Mouse (Mus musculus) forebrain, embryonic 12.5 days (tissue): ENCODE results near the gene Kcnn1. TPM values are rescaled to one million over a fixed set of nuclear protein-coding genes. Genes with fewer than 3 reads are reported as not detected.

Experiments used
- ATAC-seq: fragments of 200-750 bp; cut with Nextera tagmentation; 2 replicates; pipeline ENCODE4 v1.8.0; 2017; ENCODE audit warnings: moderate TSS enrichment; ENCODE audit not compliant: low FRiP score
- H3K27ac ChIP-seq: fragments of 300-500 bp; sonication (generic); 2 replicates; pipeline ENCODE4 v1.5.1; 2016; ENCODE audit warnings: mild to moderate bottlenecking
- H3K27me3 ChIP-seq: fragments of 300-500 bp; sonication (generic); 2 replicates; pipeline ENCODE4 v1.6.1; 2016; ENCODE audit warnings: mild to moderate bottlenecking
- H3K36me3 ChIP-seq: fragments of 300-500 bp; sonication (generic); replicated peaks from 2 replicates; pipeline ENCODE4 v1.6.1; 2016; ENCODE audit warnings: mild to moderate bottlenecking
- H3K4me1 ChIP-seq: fragments of 300-500 bp; sonication (generic); 2 replicates; pipeline ENCODE4 v1.6.1; 2016
- H3K4me2 ChIP-seq: fragments of 300-500 bp; sonication (generic); 2 replicates; pipeline ENCODE4 v1.6.1; 2016; ENCODE audit warnings: mild to moderate bottlenecking, moderate library complexity
- H3K4me3 ChIP-seq: fragments of 300-500 bp; sonication (generic); replicated peaks from 2 replicates; pipeline ENCODE4 v1.5.1; 2016; ENCODE audit warnings: mild to moderate bottlenecking
- H3K9ac ChIP-seq: fragments of 300-500 bp; sonication (generic); 2 replicates; pipeline ENCODE4 v1.6.1; 2016; ENCODE audit warnings: mild to moderate bottlenecking
- H3K9me3 ChIP-seq: fragments of 300-500 bp; sonication (generic); 2 replicates; pipeline ENCODE4 v1.6.1; 2016
- WGBS: fragments of 180-500 bp; shearing (Covaris S2); methylation state at CpG from one replicate; pipeline ENCODE4 v1.1.7; 2016; 5-methylcytosine and 5-hydroxymethylcytosine counted together
- microRNA-seq: library from miRNA; unstranded; fragments of <30 nt; microRNA quantifications from one replicate; pipeline ENCODE4, GENCODE M21; 2017
- polyA plus RNA-seq: library from polyadenylated mRNA; unstranded; fragments of >200 nt; fragmentation: Nextera tagmentation; extraction: Ambion mirVana; gene quantifications from 2 replicates; pipeline ENCODE4 v1.2.1, GENCODE M21; 2016

Kcnn1 gene
- polyA plus RNA-seq, 1 experiment from 2014 or later: 14.4 TPM

DNA sequence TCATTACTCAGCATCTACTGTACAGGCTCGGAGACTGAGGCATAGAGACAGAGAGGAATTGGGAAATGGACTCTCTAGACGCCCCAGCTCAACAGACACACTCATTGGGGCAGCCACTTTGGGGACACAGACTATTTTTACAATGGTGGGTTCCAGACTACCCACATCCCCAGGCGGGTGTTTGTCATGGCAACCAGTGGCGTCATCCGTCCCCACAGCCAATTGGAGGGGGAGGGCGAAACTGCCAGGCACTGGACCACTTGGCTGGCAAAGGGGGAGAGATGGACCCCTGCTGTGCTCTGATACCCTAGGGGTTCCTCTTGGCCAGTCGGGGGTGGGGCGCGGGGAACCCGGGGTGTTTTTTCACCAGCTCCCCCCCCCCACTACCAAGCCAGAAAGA lies 62.4 kb downstream of the Kcnn1 start:
- no peak overlapping the region for H3K27ac ChIP-seq
- no peak overlapping the region for H3K4me3 ChIP-seq
- no peak overlapping the region for H3K9ac ChIP-seq
- WGBS: 55% methylated on average over 10 of the region's 10 CpGs
- no peaks in the 10 kb centered on the region for H3K9me3 ChIP-seq
- peaks cover 42% of the 10 kb centered on the region for H3K4me1 ChIP-seq
- no peak for ATAC-seq
- peaks cover 87% of the 10 kb centered on the region for H3K27me3 ChIP-seq
- no peak overlapping the region for H3K4me2 ChIP-seq
- no peaks in the 10 kb centered on the region for H3K36me3 ChIP-seq

DNA sequence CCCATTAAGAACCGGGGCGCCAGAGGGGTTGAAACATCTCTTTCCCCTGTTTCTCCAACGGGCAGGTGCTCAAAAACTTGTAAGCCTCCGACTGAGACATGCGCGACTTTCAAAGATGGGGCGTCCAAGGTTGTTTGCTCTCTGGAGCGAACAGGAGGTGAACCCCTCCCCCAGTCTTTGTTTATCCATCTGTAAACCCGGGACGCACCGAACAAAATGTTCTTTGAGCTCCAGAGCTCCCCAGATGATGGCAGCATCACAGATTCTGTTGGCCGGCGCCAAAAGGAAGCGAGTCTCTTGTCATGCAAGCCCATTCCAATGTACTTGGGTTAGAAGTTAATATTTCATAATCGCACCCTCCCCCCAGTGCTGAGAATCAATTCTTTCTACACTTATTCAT lies 64.8 kb downstream of the Kcnn1 start:
- no peaks in the 10 kb centered on the region for H3K9me3 ChIP-seq
- H3K27ac ChIP-seq: no peak overlapping the region
- H3K27me3 ChIP-seq: peaks cover 74% of the 10 kb centered on the region
- H3K4me2 ChIP-seq: peak overlapping the region; percentile 85
- no peak overlapping the region for H3K9ac ChIP-seq
- no peaks in the 10 kb centered on the region for H3K36me3 ChIP-seq
- peak overlapping the region; percentile 58 for H3K4me3 ChIP-seq
- peaks cover 36% of the 10 kb centered on the region for H3K4me1 ChIP-seq
- no peak for ATAC-seq
- 13% methylated on average over 15 of the region's 15 CpGs for WGBS

DNA sequence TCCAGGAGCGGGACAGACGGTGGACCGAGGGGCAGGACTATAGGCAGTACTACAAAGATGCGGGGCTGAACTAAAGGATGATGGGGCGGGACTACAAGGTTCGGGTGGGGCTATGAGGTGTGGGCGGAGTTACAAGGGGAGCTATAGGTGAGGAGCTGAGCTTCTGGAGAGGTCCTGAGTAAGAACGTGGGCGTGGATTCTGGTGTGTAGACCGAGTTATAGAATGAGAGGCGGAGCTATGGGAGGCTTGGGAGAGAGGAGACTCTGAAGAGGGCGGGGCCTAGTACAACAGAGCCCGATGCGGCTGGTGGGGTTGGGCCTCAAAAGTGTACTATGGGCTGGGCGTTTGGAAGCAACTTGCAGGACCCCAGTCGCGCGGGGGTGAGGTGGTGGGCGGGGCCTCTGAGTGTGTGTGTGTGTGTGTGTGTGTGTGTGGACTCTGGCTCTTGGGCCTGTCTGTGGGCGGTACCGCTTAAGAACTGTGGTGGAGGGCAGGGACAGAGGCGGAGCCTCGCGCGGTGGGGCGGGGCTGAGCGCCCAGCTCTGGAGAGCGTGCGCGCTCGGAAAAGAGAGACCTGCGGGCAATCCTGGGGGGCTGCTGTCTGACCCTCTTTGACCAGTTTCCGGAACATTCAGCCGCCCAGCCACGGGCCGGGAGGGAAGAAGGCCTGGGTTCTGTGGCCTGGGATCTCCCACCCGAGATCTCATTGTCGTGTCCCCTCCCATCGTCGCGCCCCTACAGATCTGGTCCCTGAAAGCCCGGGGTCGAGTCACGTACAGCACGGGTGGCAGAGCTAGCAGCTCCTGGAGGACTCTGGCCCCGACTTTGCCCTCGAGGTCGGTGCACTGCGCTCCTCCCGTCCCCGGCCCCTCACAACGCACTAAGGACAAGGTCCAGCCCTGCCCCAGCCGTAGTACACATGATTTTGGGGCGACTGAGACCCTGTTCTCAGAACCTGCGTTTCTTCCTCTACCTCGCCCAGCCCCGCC lies 65.7 kb downstream of the Kcnn1 start:
- Histone ChIP-seq H3K27me3 (peaks cover 65% of the 10 kb centered on the region), H3K9ac (peak overlapping the region; percentile 68), H3K27ac (peak overlapping the region; percentile 8), H3K9me3 (no peaks in the 10 kb centered on the region), H3K4me3 (peak overlapping the region; percentile 58), H3K36me3 (no peaks in the 10 kb centered on the region), H3K4me1 (peaks cover 44% of the 10 kb centered on the region), H3K4me2 (peak overlapping the region; percentile 85)
- WGBS: under 1% methylated on average over 52 of the region's 57 CpGs
- ATAC-seq: peak; percentile 85

DNA sequence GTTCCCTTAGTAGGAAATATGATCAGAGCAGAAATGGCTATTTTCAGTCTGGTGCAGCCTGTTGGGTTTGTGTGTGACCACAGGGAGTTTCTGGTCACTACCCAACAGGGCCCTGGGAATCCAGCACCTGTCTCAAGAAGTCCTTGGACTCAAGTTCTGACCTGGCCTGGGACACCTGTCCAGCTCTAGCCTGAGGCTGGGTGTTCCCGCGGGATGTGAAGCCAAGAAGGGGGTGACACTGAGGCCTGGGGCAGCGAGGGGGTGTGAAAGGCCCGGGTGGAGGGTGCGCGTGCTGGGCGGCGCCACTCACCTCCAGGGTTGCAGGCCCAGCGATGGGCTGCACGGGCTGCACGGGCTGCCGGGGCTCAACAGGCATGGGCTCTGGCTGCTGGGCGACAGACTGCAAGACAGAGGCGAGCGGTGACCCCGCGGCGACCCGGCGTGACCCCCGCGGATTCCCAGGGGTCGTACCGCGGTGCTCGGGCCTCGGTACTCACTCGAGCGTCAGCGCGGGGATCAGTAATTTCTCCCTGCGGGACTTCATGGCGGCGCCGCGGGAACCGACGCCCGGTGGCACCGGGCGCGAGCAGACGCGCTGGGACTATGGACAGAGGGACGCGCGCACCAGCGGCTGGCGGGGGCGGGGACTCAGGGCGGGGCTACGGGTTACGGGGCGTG lies 66.5 kb downstream of the Kcnn1 start:
- H3K4me3 ChIP-seq: peak overlapping the region; percentile 58
- no peaks in the 10 kb centered on the region for H3K9me3 ChIP-seq
- H3K27ac ChIP-seq: peak overlapping the region; percentile 8
- peak overlapping the region; percentile 68 for H3K9ac ChIP-seq
- ATAC-seq: peak; percentile 1
- H3K36me3 ChIP-seq: no peaks in the 10 kb centered on the region
- H3K4me2 ChIP-seq: peak overlapping the region; percentile 85
- peaks cover 51% of the 10 kb centered on the region for H3K4me1 ChIP-seq
- peaks cover 57% of the 10 kb centered on the region for H3K27me3 ChIP-seq
- 1% methylated on average over 54 of the region's 54 CpGs for WGBS

DNA sequence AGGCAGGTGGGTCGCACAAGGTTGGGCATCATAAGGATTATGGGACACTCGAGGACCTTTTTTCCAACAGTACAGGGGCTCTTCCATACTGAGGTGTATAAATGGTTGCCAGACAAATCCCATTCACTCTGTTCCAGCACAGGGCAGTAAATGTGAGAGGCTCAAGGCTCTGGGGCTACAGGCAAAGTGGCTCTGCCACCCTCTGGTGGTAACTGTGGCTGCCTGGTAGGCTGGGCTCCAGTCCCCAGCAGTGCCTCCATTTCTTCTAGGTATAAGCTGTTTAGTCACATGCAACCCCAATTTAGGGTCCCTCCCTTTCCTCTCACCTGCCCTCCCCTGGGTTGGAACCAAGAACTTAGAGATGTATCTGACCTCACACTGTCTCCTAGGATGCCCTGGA lies 67.7 kb downstream of the Kcnn1 start:
- Histone ChIP-seq H3K27ac (no peak overlapping the region), H3K27me3 (peaks cover 49% of the 10 kb centered on the region), H3K4me3 (no peak overlapping the region), H3K4me1 (peaks cover 53% of the 10 kb centered on the region), H3K4me2 (no peak overlapping the region; the same call in 1 of the 2 replicates), H3K9me3 (no peaks in the 10 kb centered on the region), H3K36me3 (no peaks in the 10 kb centered on the region), H3K9ac (no peak overlapping the region)
- 85% methylated on average over 2 of the region's 2 CpGs for WGBS
- no peak for ATAC-seq

DNA sequence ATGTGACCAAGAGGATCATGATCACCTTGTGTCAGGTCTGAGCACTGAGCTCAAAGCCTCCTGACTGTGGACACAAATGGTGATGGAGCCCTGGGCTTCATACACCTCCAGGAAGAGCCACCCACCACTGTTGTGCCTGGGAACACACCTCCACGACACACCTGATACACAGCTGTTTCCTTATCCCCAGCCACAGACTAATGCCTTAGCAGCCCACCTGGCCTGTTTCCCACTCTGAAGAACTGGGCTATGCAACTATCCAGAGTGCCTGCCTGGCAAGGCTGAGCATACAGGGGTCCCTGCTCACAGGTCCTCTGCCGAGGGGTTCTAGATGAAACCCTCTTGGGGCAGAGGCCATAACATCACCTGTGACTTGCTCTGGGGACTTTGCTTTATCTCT lies 68.8 kb downstream of the Kcnn1 start:
- WGBS: 88% methylated on average over 2 of the region's 2 CpGs
- Histone ChIP-seq H3K9me3 (no peaks in the 10 kb centered on the region), H3K4me1 (peaks cover 53% of the 10 kb centered on the region), H3K4me3 (no peak overlapping the region), H3K4me2 (no peak overlapping the region), H3K27ac (no peak overlapping the region), H3K27me3 (peaks cover 38% of the 10 kb centered on the region), H3K9ac (no peak overlapping the region), H3K36me3 (0 out of 2 replicates have a peak, but pooled peaks cover 3% of the 10 kb centered on the region)
- ATAC-seq: no peak

DNA sequence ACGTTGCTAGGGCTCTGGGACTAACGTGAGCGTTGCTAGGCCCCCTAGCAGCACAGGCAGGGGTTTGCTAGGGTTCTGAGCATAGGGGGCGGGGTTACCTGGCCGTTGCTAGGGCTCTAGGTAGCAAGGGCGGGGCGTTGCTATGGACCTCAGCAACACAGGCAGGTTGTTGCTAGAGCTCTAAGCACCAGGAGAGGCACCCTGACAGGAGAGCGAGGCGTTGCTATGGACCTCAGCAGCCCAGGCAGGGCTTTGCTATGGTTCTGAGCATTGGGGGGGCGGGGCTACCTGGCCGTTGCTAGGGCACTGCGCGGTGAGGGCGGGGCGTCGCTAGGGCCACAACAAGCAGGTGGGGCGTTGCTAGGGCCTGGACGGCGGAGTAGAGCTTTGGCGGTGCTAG lies 70.4 kb downstream of the Kcnn1 start:
- Histone ChIP-seq H3K4me3 (peak overlapping the region; percentile 63), H3K9ac (peak overlapping the region; percentile 73), H3K27me3 (peaks cover 35% of the 10 kb centered on the region), H3K4me2 (peak overlapping the region; percentile 70), H3K27ac (peak overlapping the region; percentile 94), H3K4me1 (peaks cover 54% of the 10 kb centered on the region), H3K36me3 (peaks cover 17% of the 10 kb centered on the region; the same call in 1 of the 2 replicates), H3K9me3 (no peaks in the 10 kb centered on the region)
- ATAC-seq: peak; percentile 47
- WGBS: under 1% methylated on average over 20 of the region's 20 CpGs

Small RNA genes within 50 kb of the gene (microRNA-seq; reads per million reads assigned to microRNA genes)
- gene Mir7067 (1.7 reads per million), gene Mir7240 (not detected)

Other genes with a start within 250 kb of the Kcnn1 start
- 0.31 and 0.45 TPM in 2 replicates for gene Lrrc25, start 247.1 kb downstream of the Kcnn1 start, polyA plus RNA-seq
- gene Gdf15, start 230.8 kb downstream of the Kcnn1 start, polyA plus RNA-seq: 0.14 TPM in 1 of 2 replicates, not detected in the other
- gene Pgpep1, start 202.9 kb downstream of the Kcnn1 start, polyA plus RNA-seq: 69.3 and 70.4 TPM in 2 replicates
- 259 and 275 TPM in 2 replicates for gene Lsm4, start 190.0 kb downstream of the Kcnn1 start, polyA plus RNA-seq
- gene Jund, start 164.3 kb downstream of the Kcnn1 start, polyA plus RNA-seq: 153 and 165 TPM in 2 replicates
- gene Iqcn, start 159.8 kb downstream of the Kcnn1 start, polyA plus RNA-seq: 0.04 and 0.10 TPM in 2 replicates
- gene Gm3336, start 144.7 kb downstream of the Kcnn1 start, polyA plus RNA-seq: not detected in 2 replicates
- 0.14 and 0.17 TPM in 2 replicates for gene Pde4c, start 139.5 kb downstream of the Kcnn1 start, polyA plus RNA-seq
- 87.8 and 95.4 TPM in 2 replicates for gene Rab3a, start 108.6 kb downstream of the Kcnn1 start, polyA plus RNA-seq
- gene Mpv17l2, start 102.3 kb downstream of the Kcnn1 start, polyA plus RNA-seq: 33.2 and 34.5 TPM in 2 replicates
- gene Pik3r2, start 86.5 kb downstream of the Kcnn1 start, polyA plus RNA-seq: 72.7 and 79.1 TPM in 2 replicates
- gene Mast3, start 58.2 kb downstream of the Kcnn1 start, polyA plus RNA-seq: 14.5 and 16.8 TPM in 2 replicates
- gene Il12rb1, start 54.8 kb downstream of the Kcnn1 start, polyA plus RNA-seq: not detected in 2 replicates
- gene Arrdc2, start 23.5 kb downstream of the Kcnn1 start, polyA plus RNA-seq: 5.6 and 8.2 TPM in 2 replicates
- 154 and 159 TPM in 2 replicates for gene Ccdc124, start 10.7 kb upstream of the Kcnn1 start, polyA plus RNA-seq
- 0.49 and 0.67 TPM in 2 replicates for gene Slc5a5, start 29.5 kb upstream of the Kcnn1 start, polyA plus RNA-seq
- gene Rpl18a, start 34.2 kb upstream of the Kcnn1 start, polyA plus RNA-seq: 2,624 and 2,770 TPM in 2 replicates
- gene Map1s, start 42.7 kb upstream of the Kcnn1 start, polyA plus RNA-seq: 61.4 and 61.6 TPM in 2 replicates